Mouse (Mus musculus): ENCODE data around the gene Ap4s1.

DNA sequence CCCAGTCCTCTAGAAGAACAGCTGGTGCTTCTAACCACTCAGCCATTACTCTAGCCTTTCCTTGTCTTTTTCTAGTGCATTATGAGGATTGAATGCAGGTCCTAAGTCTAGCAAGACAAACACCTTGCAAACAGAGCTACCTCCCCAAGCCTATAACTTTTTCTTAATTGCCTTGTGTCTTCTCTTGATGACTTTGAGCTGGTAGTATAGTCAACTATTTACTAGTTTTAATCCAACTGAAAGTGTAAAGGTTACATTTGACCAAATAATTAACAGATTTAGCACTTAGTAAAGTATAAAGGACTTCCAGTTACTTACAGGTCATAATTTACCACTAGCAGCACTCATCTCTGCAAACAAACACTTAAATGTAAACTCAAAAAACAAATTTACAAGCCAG lies 27.8 kb upstream of the Ap4s1 start:
- no peak for TF ChIP-seq CTCF (conservative IDR thresholded peaks at IDR 0.05; ENCODE audit: low read length)
- TF ChIP-seq NANOG (IDR thresholded peaks at IDR 0.05; ENCODE audit: borderline replicate concordance, low read length) = no peak

Measured in E14TG2a.4 (cell line).